29 mouse cellular contexts compared by ENCODE assay signal in genomic region chrX:99521866-99522265, GRCm38 (mm10). TPM values are rescaled to one million over a fixed set of nuclear protein-coding genes. Genes with fewer than 3 reads are reported as not detected.
A peak's percentile ranks its signal among the peaks of the same experiment; 100 is the strongest.
DNase-seq lines count a peak whose midpoint lies in the region; ATAC-seq and TF ChIP-seq lines count a peak whose summit lies in the region.
"Had no signal": no experiment of that assay in that cellular context is flagged by ENCODE, and none has a peak within 500 bp of the region (broad histone marks: within the 10 kb centered on the region; RNA-seq: fewer than 3 reads in every experiment).

No protein-coding gene starts in this region.

- DNase-seq in hindbrain, embryonic 10.5 days (ENCODE audit: low spot score) = no peak
- no peak for DNase-seq in hindbrain, postnatal 0 days (ENCODE audit: low spot score)
- DNase-seq in ES-CJ7 (ENCODE audit: low read depth, low spot score) (peak; percentile 74), ZHBTc4 (ENCODE audit: low read depth, low spot score) (peak; percentile 78), adipocyte (ENCODE audit: low spot score) (no peak)
- DNase-seq in gastrocnemius, postnatal 10 days = no peak
- no peak for DNase-seq in left cerebral cortex, adult 18-20 months (ENCODE audit: low spot score in 2 of 2)
- DNase-seq: adrenal gland, postnatal 10 days; cerebellum, adult 11-12 months; cerebellum, adult 9-11 months; gastrocnemius, postnatal 14 days; heart, adult 11 months; heart, postnatal 36 days; kidney, adult 9 months; kidney, postnatal 10 days; layer of hippocampus, adult 9-11 months; lung, embryonic 14.5 days; lung, postnatal 14 days; thymus, adult 2 months; thymus, postnatal 4 days had no signal

- peak overlapping the region; percentile 51 for H3K27ac ChIP-seq in hindbrain, embryonic 10.5 days
- no peak overlapping the region for H3K27ac ChIP-seq in hindbrain, postnatal 0 days
- H3K27ac ChIP-seq in forebrain, embryonic 15.5 days (replicated peaks) = peak overlapping the region; percentile 54
- H3K27ac ChIP-seq: embryonic facial prominence, embryonic 13.5 days; hindbrain, embryonic 13.5 days; limb, embryonic 12.5 days; liver, embryonic 15.5 days; stomach, embryonic 15.5 days had no signal

- no peaks in the 10 kb centered on the region for H3K9me3 ChIP-seq in hindbrain, embryonic 10.5 days
- no peaks in the 10 kb centered on the region for H3K9me3 ChIP-seq in hindbrain, postnatal 0 days (ENCODE audit: low read length)
- no peaks in the 10 kb centered on the region for H3K9me3 ChIP-seq in forebrain, embryonic 15.5 days
- H3K9me3 ChIP-seq: embryonic facial prominence, embryonic 13.5 days; hindbrain, embryonic 13.5 days; limb, embryonic 12.5 days; liver, embryonic 15.5 days; stomach, embryonic 15.5 days had no signal

- peaks cover 58% of the 10 kb centered on the region for H3K4me1 ChIP-seq in hindbrain, embryonic 10.5 days (replicated peaks)
- no peaks in the 10 kb centered on the region for H3K4me1 ChIP-seq in hindbrain, postnatal 0 days (ENCODE audit: insufficient read depth, low read length)
- H3K4me1 ChIP-seq in forebrain, embryonic 15.5 days = peaks cover 20% of the 10 kb centered on the region; the same call in 1 of the 2 replicates
- H3K4me1 ChIP-seq: liver, embryonic 15.5 days; stomach, embryonic 15.5 days had no signal

- no peaks in the 10 kb centered on the region for H3K36me3 ChIP-seq in hindbrain, embryonic 10.5 days
- H3K36me3 ChIP-seq in hindbrain, postnatal 0 days (ENCODE audit: insufficient read depth, low read length) = no peaks in the 10 kb centered on the region
- no peaks in the 10 kb centered on the region for H3K36me3 ChIP-seq in forebrain, embryonic 15.5 days
- H3K36me3 ChIP-seq: embryonic facial prominence, embryonic 13.5 days; hindbrain, embryonic 13.5 days; limb, embryonic 12.5 days; liver, embryonic 15.5 days; stomach, embryonic 15.5 days had no signal

- no peak overlapping the region for H3K4me2 ChIP-seq in hindbrain, postnatal 0 days (ENCODE audit: low read depth, low read length)
- H3K4me2 ChIP-seq in forebrain, embryonic 15.5 days (replicated peaks) = no peak overlapping the region
- H3K4me2 ChIP-seq: embryonic facial prominence, embryonic 13.5 days; heart, embryonic 11.5 days; hindbrain, embryonic 13.5 days; limb, embryonic 12.5 days; liver, embryonic 15.5 days; lung, embryonic 14.5 days; stomach, embryonic 15.5 days had no signal

- TF ChIP-seq CTCF in hindbrain, postnatal 0 days (IDR thresholded peaks at IDR 0.05; ENCODE audit: low read depth) = no peak

- no peak overlapping the region for H3K4me3 ChIP-seq in hindbrain, embryonic 10.5 days
- no peak overlapping the region for H3K4me3 ChIP-seq in hindbrain, postnatal 0 days (ENCODE audit: low read length)
- no peak overlapping the region for H3K4me3 ChIP-seq in forebrain, embryonic 15.5 days
- H3K4me3 ChIP-seq: embryonic facial prominence, embryonic 13.5 days; hindbrain, embryonic 13.5 days; limb, embryonic 12.5 days; liver, embryonic 15.5 days; myocyte; stomach, embryonic 15.5 days had no signal

- H3K9ac ChIP-seq in hindbrain, postnatal 0 days (replicated peaks; ENCODE audit: low read length) = no peak overlapping the region
- no peak overlapping the region for H3K9ac ChIP-seq in forebrain, embryonic 15.5 days (replicated peaks)
- H3K9ac ChIP-seq: embryonic facial prominence, embryonic 13.5 days; hindbrain, embryonic 13.5 days; limb, embryonic 12.5 days; liver, embryonic 15.5 days; lung, embryonic 14.5 days; stomach, embryonic 15.5 days had no signal

- 28% methylated on average over 7 of the region's 7 CpGs for WGBS in hindbrain, embryonic 10.5 days
- WGBS in hindbrain, postnatal 0 days = 59% methylated on average over 7 of the region's 7 CpGs
- WGBS in forebrain, embryonic 15.5 days = 38% methylated on average over 7 of the region's 7 CpGs

- peaks cover 100% of the 10 kb centered on the region for H3K27me3 ChIP-seq in hindbrain, embryonic 10.5 days (ENCODE audit: insufficient read depth, poor library complexity, severe bottlenecking)
- H3K27me3 ChIP-seq in hindbrain, postnatal 0 days (ENCODE audit: insufficient read depth, low read length) = peaks cover 12% of the 10 kb centered on the region; the same call in 1 of the 2 replicates
- H3K27me3 ChIP-seq in forebrain, embryonic 15.5 days = no peaks in the 10 kb centered on the region

- ATAC-seq in hindbrain, postnatal 0 days = no peak
- ATAC-seq in forebrain, embryonic 15.5 days (replicated peaks) = no peak
- ATAC-seq: intestine, postnatal 0 days had no signal

RNA-seq across cellular contexts. Expression of gene Pja1, which starts 50.8 kb away (rescaled TPM):
- 188 and 192 TPM in 2 replicates for polyA plus RNA-seq in hindbrain, embryonic 10.5 days (2016; fragmentation: Nextera tagmentation; extraction: Ambion mirVana)
- 194 and 216 TPM in 2 replicates for total RNA-seq in hindbrain, postnatal 0 days (2014; rRNA removed)
- 335 and 344 TPM in 2 replicates for polyA plus RNA-seq in hindbrain, postnatal 0 days (2015; fragmentation: Nextera tagmentation; extraction: Ambion mirVana)
- polyA plus RNA-seq in forebrain, embryonic 15.5 days (2015; fragmentation: Nextera tagmentation; extraction: Ambion mirVana) = 360 and 385 TPM in 2 replicates
- 10 to 100 TPM; 31.4 to 36.5 TPM for total RNA-seq in gastrocnemius, postnatal 10 days (2021)
- 100 to 1,000 TPM; 198 to 222 TPM for total RNA-seq in left cerebral cortex, adult 18-20 months (2021)

Comparison
In these comparisons a context has a peak if more than half of its experiments do, and no peak if none do; other contexts are left out.
1. DNase-seq: peak in ES-CJ7 (single experiment) and ZHBTc4 (single experiment); none in hindbrain, embryonic 10.5 days (single experiment), hindbrain, postnatal 0 days (single experiment), gastrocnemius, postnatal 10 days (single experiment), adipocyte (single experiment) and left cerebral cortex, adult 18-20 months (0 of 2).